8 mouse cellular contexts compared by ENCODE assay signal in genomic region chr8:94532873-94533671, GRCm38 (mm10). TPM values are rescaled to one million over a fixed set of nuclear protein-coding genes. Genes with fewer than 3 reads are reported as not detected.
DNase-seq lines count a peak whose midpoint lies in the region; ATAC-seq and TF ChIP-seq lines count a peak whose summit lies in the region.

Gene Cpne2, plus strand, starts transcription at chr8:94532990.

- under 1% methylated on average over 29 of the region's 81 CpGs for WGBS in embryonic facial prominence, embryonic 14.5 days
- WGBS in kidney, adult 2 months, result 1% methylated on average over 78 of the region's 81 CpGs
- WGBS in limb, embryonic 14.5 days, result 2% methylated on average over 49 of the region's 81 CpGs
- under 1% methylated on average over 76 of the region's 81 CpGs for whole genome bisulfite sequencing in midbrain, embryonic 14.5 days

- ATAC-seq in embryonic facial prominence, embryonic 14.5 days (ENCODE audit: low read depth), result peak; percentile 86
- peak; percentile 86 for ATAC-seq in limb, embryonic 14.5 days (ENCODE audit: low FRiP score, low read depth)
- peak; percentile 77 for ATAC-seq in midbrain, embryonic 14.5 days (ENCODE audit: low FRiP score, low TSS enrichment)

- 0 out of 2 replicates have a peak, but pooled peaks cover 3% of the 10 kb centered on the region for H3K4me1 ChIP-seq in embryonic facial prominence, embryonic 14.5 days (ENCODE audit: control insufficient read depth, insufficient read depth, low read length)
- peaks cover 15% of the 10 kb centered on the region for H3K4me1 ChIP-seq in kidney, adult 2 months (ENCODE audit: control insufficient read depth, insufficient read depth, low read length)
- H3K4me1 ChIP-seq in limb, embryonic 14.5 days (ENCODE audit: control insufficient read depth, insufficient read depth, low read length), result 0 out of 2 replicates have a peak, but pooled peaks cover 3% of the 10 kb centered on the region
- H3K4me1 ChIP-seq in midbrain, embryonic 14.5 days (ENCODE audit: control insufficient read depth, insufficient read depth, low read length), result peaks cover 13% of the 10 kb centered on the region; the same call in 1 of the 2 replicates

- no peaks in the 10 kb centered on the region for H3K9me3 ChIP-seq in embryonic facial prominence, embryonic 14.5 days (ENCODE audit: control insufficient read depth, low read length)
- no peaks in the 10 kb centered on the region for H3K9me3 ChIP-seq in limb, embryonic 14.5 days (ENCODE audit: control insufficient read depth, low read length)
- H3K9me3 ChIP-seq in midbrain, embryonic 14.5 days (ENCODE audit: control insufficient read depth, low read length), result no peaks in the 10 kb centered on the region

- TF ChIP-seq POLR2A in kidney, adult 2 months (IDR thresholded peaks at IDR 0.05; ENCODE audit: low read depth, low read length), result no peak
- TF ChIP-seq POLR2A in limb, embryonic 14.5 days (IDR thresholded peaks at IDR 0.05; ENCODE audit: borderline replicate concordance, extremely low read depth, insufficient read depth, insufficient read length), result no peak

- H3K9ac ChIP-seq in embryonic facial prominence, embryonic 14.5 days (ENCODE audit: low read depth, low read length), result peak within 1 kb of the TSS; percentile 73
- H3K9ac ChIP-seq in limb, embryonic 14.5 days (ENCODE audit: low read depth, low read length, severe bottlenecking), result peak within 1 kb of the TSS; percentile 73
- peak within 1 kb of the TSS; percentile 65 for H3K9ac ChIP-seq in midbrain, embryonic 14.5 days (replicated peaks; ENCODE audit: low read length)

- TF ChIP-seq CTCF in kidney, adult 2 months (conservative IDR thresholded peaks at IDR 0.05; ENCODE audit: insufficient read depth, insufficient read length, low read depth, low read length), result no peak

- H3K4me2 ChIP-seq in embryonic facial prominence, embryonic 14.5 days (ENCODE audit: low read depth, low read length), result peak within 1 kb of the TSS; percentile 97
- peak within 1 kb of the TSS; percentile 96 for H3K4me2 ChIP-seq in limb, embryonic 14.5 days (replicated peaks; ENCODE audit: low read depth, low read length, severe bottlenecking)
- H3K4me2 ChIP-seq in midbrain, embryonic 14.5 days (ENCODE audit: low read length), result peak within 1 kb of the TSS; percentile 90

- H3K36me3 ChIP-seq in embryonic facial prominence, embryonic 14.5 days (ENCODE audit: control insufficient read depth, insufficient read depth, low read length), result no peaks in the 10 kb centered on the region
- H3K36me3 ChIP-seq in kidney, adult 2 months (ENCODE audit: control insufficient read depth, insufficient read depth, low read length), result no peaks in the 10 kb centered on the region
- no peaks in the 10 kb centered on the region for H3K36me3 ChIP-seq in limb, embryonic 14.5 days (ENCODE audit: control insufficient read depth, insufficient read depth, low read length)
- no peaks in the 10 kb centered on the region for H3K36me3 ChIP-seq in midbrain, embryonic 14.5 days (ENCODE audit: control insufficient read depth, insufficient read depth, low read length)

- peak in 1 of 2 experiments; percentile 47 for DNase-seq in left cerebral cortex, adult 18-20 months (ENCODE audit: low spot score in 2 of 2)
- DNase-seq in left cerebral cortex, adult 11 months (ENCODE audit: low spot score), result no peak
- DNase-seq in embryonic facial prominence, embryonic 14.5 days (ENCODE audit: low spot score), result peak; percentile 84
- peak; percentile 64 for DNase-seq in heart, adult 8-10 months (ENCODE audit: low spot score)
- peak; percentile 76 for DNase-seq in kidney, adult 2 months
- DNase-seq in limb, embryonic 14.5 days (ENCODE audit: low spot score), result peak; percentile 58
- peak; percentile 72 for DNase-seq in midbrain, embryonic 14.5 days
- peak; percentile 24 to 49 for DNase-seq in spleen, postnatal 14 days (ENCODE audit: low spot score in 2 of 2)

- peaks cover 36% of the 10 kb centered on the region for H3K27me3 ChIP-seq in embryonic facial prominence, embryonic 14.5 days (replicated peaks; ENCODE audit: control insufficient read depth, insufficient read depth, low read length)
- no peaks in the 10 kb centered on the region for H3K27me3 ChIP-seq in kidney, adult 2 months (replicated peaks; ENCODE audit: control insufficient read depth, insufficient read depth, low read length)
- peaks cover 28% of the 10 kb centered on the region for H3K27me3 ChIP-seq in limb, embryonic 14.5 days (ENCODE audit: control insufficient read depth, insufficient read depth, low read length)
- H3K27me3 ChIP-seq in midbrain, embryonic 14.5 days (ENCODE audit: control insufficient read depth, insufficient read depth, low read length), result peaks cover 23% of the 10 kb centered on the region

- peak within 1 kb of the TSS; percentile 70 for H3K4me3 ChIP-seq in embryonic facial prominence, embryonic 14.5 days (ENCODE audit: low read depth, low read length)
- H3K4me3 ChIP-seq in kidney, adult 2 months (ENCODE audit: insufficient read depth, low read depth, low read length), result peak within 1 kb of the TSS; percentile 73
- H3K4me3 ChIP-seq in limb, embryonic 14.5 days (replicated peaks; ENCODE audit: low read length), result peak within 1 kb of the TSS; percentile 70
- H3K4me3 ChIP-seq in midbrain, embryonic 14.5 days (replicated peaks; ENCODE audit: low read depth, low read length), result peak within 1 kb of the TSS; percentile 54

- H3K27ac ChIP-seq in embryonic facial prominence, embryonic 14.5 days (replicated peaks; ENCODE audit: low read depth, low read length), result no peak within 1 kb of the TSS; the same call in 1 of the 2 replicates
- H3K27ac ChIP-seq in kidney, adult 2 months (ENCODE audit: insufficient read depth, low read depth, low read length), result no peak within 1 kb of the TSS
- H3K27ac ChIP-seq in limb, embryonic 14.5 days (replicated peaks; ENCODE audit: low read depth, low read length), result no peak within 1 kb of the TSS
- 0 out of 2 replicates have a peak within 1 kb of the TSS, but pooled peaks have one; percentile 20 for H3K27ac ChIP-seq in midbrain, embryonic 14.5 days (replicated peaks; ENCODE audit: low read depth, low read length)

RNA-seq across cellular contexts. Expression of gene Cpne2, which starts in this region (rescaled TPM):
- total RNA-seq in left cerebral cortex, adult 18-20 months (2021), result 10 to 100 TPM; 22.3 to 22.7 TPM
- polyA plus RNA-seq in embryonic facial prominence, embryonic 14.5 days (2014; fragmentation: Nextera tagmentation; extraction: Ambion mirVana), result 12.4 and 13.8 TPM in 2 replicates
- 1 to 10 TPM; 3.7 to 5.0 (median 4.5) TPM for total RNA-seq in heart, adult 8-10 months (2022)
- polyA plus RNA-seq in kidney, adult 2 months (2012; rRNA removed), result 28.9 and 31.5 TPM in 2 replicates
- 24.7 and 29.5 TPM in 2 replicates for polyA plus RNA-seq in limb, embryonic 14.5 days (2012; rRNA removed)
- 12.1 and 13.3 TPM in 2 replicates for polyA plus RNA-seq in limb, embryonic 14.5 days (2014; fragmentation: Nextera tagmentation; extraction: Ambion mirVana)
- polyA plus RNA-seq in midbrain, embryonic 14.5 days (2014; fragmentation: Nextera tagmentation; extraction: Ambion mirVana), result 11.5 and 14.1 TPM in 2 replicates
